Mouse (Mus musculus) lung, embryonic 16.5 days (tissue): ENCODE data around the gene Cenpk. TPM values are rescaled to one million over a fixed set of nuclear protein-coding genes. Genes with fewer than 3 reads are reported as not detected.

Experiments
- polyA plus RNA-seq: library from polyadenylated mRNA; unstranded; fragments of >200 nt; fragmentation: Nextera tagmentation; extraction: Ambion mirVana; gene quantifications from 2 replicates; pipeline ENCODE4 v1.2.1, GENCODE M21; 2015

Gene Cenpk
- polyA plus RNA-seq, 1 experiment from 2014 or later: 79.8 TPM

Other genes starting within 250 kb of the Cenpk start
- 18.1 and 22.1 TPM in 2 replicates for gene Nln, start 119.0 kb upstream of the Cenpk start, polyA plus RNA-seq
- 5.7 and 6.3 TPM in 2 replicates for gene Sgtb, start 118.9 kb upstream of the Cenpk start, polyA plus RNA-seq
- 59.5 and 60.3 TPM in 2 replicates for gene Trappc13, start 50.1 kb upstream of the Cenpk start, polyA plus RNA-seq
- gene Trim23, start 49.8 kb upstream of the Cenpk start, polyA plus RNA-seq: 18.5 and 19.6 TPM in 2 replicates
- 16.8 and 20.1 TPM in 2 replicates for gene Ppwd1, start 232 bp downstream of the Cenpk start, polyA plus RNA-seq
- 3.6 and 3.8 TPM in 2 replicates for gene Adamts6, start 59.2 kb downstream of the Cenpk start, polyA plus RNA-seq